Mouse (Mus musculus) bone marrow, adult 2 months (tissue): ENCODE measurements at regions not wholly inside any gene's neighbourhood (a gene's known extent, or its start where the extent isn't known, plus 50 kb on each side); places are given as distances from the start of the nearest gene placed in this dataset.

Experiments
- CTCF ChIP-seq: fragments of 200-500 bp; IDR thresholded peaks from 2 replicates; pipeline ENCODE4 v1.5.1; 2011; ENCODE audit warnings: low read length, control low read depth; ENCODE audit not compliant: control insufficient read depth, insufficient read depth
- POLR2A ChIP-seq: fragments of 200-500 bp; IDR thresholded peaks from 2 replicates; pipeline ENCODE4 v1.6.1; 2011; ENCODE audit warnings: low read depth, mild to moderate bottlenecking, control low read depth, low read length, borderline replicate concordance; ENCODE audit not compliant: control insufficient read depth

- no peak for TF ChIP-seq CTCF
- no peak for TF ChIP-seq POLR2A
Observed at GRCm38 (mm10) chr10:118621546-118621945, 180.7 kb downstream of the Ifng start.
